Mouse (Mus musculus) liver, adult 2 months (tissue): ENCODE measurements at regions not wholly inside any gene's neighbourhood (a gene's known extent, or its start where the extent isn't known, plus 50 kb on each side); places are given as distances from the start of the nearest gene placed in this dataset.

ENCODE experiments used
- CTCF ChIP-seq: fragments of 200-500 bp; IDR thresholded peaks from 2 replicates; pipeline ENCODE4 v1.5.1; 2011; ENCODE audit warnings: low read depth, low read length, control low read depth
- POLR2A ChIP-seq: fragments of 200-500 bp; IDR thresholded peaks from 2 replicates; pipeline ENCODE4 v1.6.1; 2011; ENCODE audit warnings: low read length, control low read depth; ENCODE audit not compliant: insufficient read depth; ENCODE audit errors: extremely low read depth

- TF ChIP-seq CTCF (no peak), POLR2A (no peak)
Observed at GRCm38 (mm10) chr1:57224425-57225104, 152.9 kb upstream of the 1700066M21Rik start.
